Mouse (Mus musculus) megakaryocyte progenitor cell, adult 5-6 weeks (primary cell): ENCODE measurements around the gene Gm20388. TPM values are rescaled to one million over a fixed set of nuclear protein-coding genes. Genes with fewer than 3 reads are reported as not detected.

ENCODE experiments used
- ATAC-seq: replicated peaks from 2 replicates; pipeline ENCODE4 v1.8.0; 2016; ENCODE audit warnings: mild to moderate bottlenecking, moderate TSS enrichment, inconsistent platforms; ENCODE audit not compliant: poor library complexity
- total RNA-seq, 2 experiments: library from RNA; stranded (forward) in 1 of 2; stranded (reverse) in 1 of 2; fragments of 157-497, 149-512 nt in 1 of 2; fragments of 200-1000 nt in 1 of 2; gene quantifications; 2 replicates each; pipeline versions ENCODE4 v1.2.3 to v1.2.4; 2015 to 2017

The Gm20388 gene
- total RNA-seq, 2 experiments from 2014 or later = 18.6 TPM; not detected in 1

DNA sequence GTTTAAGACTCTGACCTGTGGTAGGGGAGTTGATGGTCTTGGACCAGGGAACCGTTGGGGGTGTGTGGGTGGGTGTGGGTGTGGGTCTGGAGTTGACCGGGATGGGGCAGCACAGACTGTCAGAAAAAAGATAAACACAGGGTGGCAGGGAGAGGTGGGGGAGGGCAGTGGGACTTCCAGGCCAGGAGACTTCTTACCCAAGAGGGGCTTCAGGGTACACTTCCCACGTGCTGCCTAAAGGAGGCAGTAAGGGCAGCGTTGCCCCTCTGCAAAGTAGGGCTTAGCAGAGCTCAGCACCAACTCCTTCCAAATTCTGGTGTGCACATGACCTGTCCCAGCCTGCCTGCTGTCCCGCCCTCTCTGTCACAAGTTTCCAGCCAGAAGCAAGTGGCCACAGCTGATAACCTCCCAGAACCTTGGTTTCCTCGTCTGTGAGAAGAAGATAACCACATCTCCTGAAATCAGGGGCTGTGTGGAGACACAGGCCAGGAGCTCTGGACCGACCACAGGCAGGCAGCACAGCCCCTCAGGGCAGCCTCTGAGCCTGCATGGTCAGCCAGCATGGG, 2808.9 kb downstream of the Gm20388 start:
- ATAC-seq = peak; percentile 77

DNA sequence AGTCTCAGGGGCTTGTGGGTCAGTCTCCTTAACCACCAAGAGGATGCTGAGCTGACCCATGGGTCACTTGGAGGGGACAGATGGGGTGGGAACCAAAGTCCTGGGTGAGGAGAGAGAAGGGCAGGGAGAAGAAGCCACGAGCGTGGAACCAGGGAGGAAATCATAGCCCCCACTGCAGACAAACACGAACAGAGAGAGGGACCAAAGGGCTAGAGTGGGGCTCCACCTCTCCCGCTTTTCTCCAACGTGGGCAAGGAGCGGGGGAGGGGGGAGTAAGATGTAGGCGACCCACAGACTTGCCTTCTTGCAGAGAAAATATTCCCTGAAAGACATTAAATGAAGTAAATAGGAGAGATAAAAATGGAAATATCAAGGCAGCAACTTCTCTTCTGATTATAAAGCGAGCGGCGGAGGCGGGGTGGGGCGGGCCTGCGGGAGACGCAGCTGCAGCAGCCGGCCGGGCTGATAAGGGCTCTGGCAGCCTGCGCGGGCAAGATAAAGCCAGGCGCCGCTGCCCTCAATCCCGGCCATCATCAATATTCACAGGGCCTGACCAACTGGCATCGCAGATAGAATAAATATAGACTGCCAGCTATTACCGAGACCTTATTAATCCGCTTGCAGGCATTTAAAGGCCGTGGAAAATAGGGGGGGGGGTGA, 2809.6 kb downstream of the Gm20388 start:
- peak; percentile 64 for ATAC-seq

DNA sequence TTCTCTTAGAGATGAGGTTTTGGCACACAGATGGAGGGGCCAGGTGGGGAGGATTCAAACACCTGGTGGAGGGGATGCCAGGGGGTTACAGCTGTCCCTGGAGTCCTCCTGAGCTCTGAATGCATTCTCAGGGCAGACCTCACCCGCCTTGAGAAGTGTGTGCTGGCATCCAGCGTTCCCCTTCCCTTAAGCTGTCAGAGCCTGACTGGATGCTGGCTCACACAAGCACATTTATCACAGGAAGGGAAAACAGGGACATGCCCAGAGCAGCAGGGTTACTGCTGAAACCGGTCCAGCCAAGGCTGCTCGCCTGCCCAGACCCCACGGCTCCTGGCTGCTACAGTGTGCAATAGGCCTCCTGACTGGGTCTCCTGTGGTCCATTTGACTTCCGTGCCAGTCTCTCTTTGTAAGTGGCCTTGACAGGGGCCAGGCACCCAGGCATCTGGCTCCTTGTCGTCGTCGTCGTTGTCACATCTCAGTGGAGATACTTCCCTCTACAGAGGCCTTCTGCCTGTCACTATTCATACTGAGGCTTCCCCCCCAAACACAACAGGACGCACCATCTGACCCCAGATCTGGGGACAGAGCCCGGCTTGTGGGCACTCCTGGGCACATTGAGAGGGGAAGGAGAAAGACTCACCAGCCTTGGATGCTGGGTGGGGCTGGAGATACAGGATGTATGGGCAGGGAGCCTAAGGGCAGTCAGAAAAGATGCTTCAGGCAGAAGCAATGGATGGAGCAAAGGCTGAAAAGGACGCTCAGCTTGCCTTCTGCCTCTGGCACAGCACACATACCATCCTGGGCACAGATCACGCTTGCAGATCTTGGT, 2810.4 kb downstream of the Gm20388 start:
- 0 out of 2 replicates have a peak, but pooled peaks have one; percentile 2 for ATAC-seq

DNA sequence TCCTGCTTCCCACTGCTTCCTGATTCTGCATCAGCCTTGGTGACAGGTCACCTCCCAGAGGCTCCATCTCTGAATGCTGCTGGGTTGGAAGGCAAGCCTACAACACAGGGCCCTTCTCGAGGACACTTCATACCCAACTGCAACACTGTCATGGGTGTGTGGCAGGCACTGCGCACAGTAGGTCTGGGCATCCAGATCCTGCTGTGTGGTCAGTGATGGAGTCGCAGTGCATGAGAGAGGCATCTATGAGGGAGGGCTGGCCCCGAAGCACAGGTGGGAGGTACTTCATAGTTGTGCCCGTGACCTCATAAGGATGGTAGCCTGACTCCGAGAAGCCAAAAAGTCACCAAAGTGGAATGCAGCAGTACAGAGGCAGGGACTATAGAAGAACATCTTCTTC, 2814.5 kb downstream of the Gm20388 start:
- no peak for ATAC-seq

DNA sequence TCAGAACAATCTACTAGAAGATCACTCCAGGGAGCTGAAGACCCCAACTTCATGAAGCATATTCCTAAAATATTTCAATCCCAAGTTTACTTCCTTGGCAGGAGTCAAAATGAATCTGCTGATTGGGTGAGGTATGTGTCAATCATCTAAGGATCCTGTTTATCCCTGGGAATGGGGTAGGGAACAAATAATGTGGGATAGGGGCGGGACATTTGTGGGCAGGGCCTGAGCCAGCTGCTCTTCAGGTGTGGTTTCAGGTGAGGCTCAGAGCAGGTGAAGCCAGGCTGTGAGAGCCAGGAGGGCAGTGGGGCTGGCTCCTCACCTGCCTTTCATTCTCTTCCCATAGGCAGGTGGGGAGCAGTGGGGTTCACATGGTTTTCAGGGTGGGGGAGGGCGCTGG, 2816.1 kb downstream of the Gm20388 start:
- no peak for ATAC-seq

DNA sequence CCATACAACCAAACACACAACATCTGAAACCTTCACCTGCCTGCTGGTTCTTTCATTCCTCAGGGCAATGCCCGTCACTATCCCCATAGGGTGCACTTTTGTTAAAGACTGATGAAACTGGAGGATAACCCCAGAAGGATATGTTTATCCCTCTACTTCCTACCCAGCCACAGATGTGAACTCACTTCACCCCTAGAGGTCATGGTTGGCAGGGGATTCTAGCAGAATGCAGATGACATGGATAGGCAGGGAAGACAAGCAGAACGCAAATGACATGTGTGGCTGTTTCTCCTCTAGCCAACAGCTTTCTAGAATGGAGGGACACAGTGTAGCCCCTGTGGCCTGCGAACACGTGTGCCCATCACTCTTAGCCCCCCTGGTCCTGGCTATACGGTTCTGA, 2816.8 kb downstream of the Gm20388 start:
- ATAC-seq = peak; percentile 92

DNA sequence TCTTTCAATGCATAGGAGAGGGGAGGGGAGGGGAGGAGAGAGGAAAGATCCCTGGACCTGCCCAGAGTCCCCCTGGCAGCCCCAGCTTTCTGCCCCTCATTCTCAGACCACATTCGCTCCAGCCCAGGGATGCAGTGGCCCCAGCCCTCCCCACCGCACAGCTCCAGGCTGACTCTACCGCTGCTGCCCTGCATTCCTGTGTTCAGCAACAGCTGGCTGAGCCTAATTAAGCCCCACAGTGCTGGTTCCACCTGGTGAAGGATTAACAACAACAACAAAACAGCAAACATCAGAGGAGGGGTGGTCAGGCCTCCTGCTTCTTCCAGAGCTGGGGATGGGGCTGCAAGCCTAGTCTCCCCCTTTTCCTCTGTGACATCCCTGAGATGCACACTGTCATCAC, 2818.0 kb downstream of the Gm20388 start:
- ATAC-seq = no peak

DNA sequence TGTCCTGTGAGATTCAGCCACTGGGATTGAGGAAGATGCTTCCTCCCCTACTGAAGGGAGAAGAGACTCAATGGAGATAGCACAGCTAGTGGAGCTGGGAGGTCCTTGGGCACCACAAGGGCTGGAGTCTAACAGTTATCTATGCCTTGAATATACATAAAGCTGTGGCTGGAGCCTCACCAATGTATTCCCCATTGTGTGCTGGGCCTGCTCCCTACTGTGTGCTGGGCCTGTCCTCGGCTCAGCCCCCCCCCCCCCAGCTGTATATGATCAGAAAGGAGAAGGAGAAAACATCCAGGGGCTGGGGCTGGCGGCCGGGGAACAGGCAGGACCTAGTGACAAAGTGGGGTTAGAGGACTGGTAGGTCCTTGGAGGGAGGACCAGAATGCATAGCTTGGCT, 2824.5 kb downstream of the Gm20388 start:
- no peak for ATAC-seq

DNA sequence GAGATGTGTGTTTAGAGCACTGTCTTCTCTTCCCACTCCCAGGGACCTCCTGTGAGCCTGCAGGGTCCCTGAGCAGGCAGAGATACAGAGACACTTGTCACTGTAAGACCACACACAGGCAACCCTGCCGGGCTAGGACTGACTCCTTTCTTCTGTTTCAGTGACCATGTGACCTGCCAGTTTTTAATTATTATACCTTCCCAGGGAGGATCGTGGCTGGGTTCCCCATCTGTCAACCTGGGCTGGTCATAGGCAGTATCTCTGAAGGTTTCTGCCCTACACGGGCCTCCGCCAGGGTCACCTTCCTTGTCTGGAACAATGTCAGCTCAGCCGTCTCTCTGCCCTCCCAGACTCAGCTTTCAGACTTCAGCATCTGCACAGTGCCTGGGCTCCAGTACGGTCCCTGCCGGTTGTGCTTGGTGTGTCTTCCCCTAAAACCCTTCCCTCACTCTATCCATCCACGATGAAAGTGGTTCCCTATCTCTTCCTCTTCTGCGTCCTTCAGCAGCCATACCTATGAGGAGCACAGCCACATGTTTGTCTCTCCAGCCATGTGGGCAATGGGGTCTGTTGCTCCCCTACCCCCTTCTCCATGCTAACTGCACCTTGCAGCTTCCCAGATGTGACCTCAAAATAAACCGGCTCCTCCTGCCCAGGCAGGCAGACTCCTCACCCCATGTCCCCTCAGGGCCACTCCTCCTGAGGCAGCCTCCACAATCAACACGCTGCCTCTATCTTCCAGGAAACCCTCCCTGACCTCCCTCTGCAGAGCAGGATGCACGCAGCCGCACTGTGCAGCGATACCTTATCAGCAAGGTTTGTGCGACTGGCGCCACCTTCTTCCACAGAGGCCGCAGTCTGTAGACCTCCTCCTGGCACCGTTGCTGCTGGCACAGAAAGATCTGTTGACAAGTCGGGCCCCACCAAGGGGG, 2825.2 kb downstream of the Gm20388 start:
- peak; percentile 80 for ATAC-seq

DNA sequence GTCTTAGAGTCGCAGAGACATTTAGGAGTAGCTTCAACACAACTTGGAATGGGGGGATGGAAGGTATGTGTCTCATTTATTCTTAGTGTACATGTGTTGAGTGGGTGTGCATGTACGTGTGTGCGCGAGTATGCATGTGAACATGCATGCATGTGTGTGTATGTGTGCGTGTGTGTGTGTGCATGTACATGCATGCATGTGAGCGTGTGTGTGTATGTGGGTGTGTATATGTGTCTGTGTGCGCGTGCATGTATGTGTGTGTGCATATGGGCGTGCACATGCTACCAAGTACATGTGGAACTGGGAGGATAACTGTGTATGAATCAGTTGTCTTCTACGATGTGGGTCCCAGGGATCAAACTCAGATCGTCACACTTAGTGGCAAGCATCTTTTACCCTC, 2826.0 kb downstream of the Gm20388 start:
- ATAC-seq = no peak

DNA sequence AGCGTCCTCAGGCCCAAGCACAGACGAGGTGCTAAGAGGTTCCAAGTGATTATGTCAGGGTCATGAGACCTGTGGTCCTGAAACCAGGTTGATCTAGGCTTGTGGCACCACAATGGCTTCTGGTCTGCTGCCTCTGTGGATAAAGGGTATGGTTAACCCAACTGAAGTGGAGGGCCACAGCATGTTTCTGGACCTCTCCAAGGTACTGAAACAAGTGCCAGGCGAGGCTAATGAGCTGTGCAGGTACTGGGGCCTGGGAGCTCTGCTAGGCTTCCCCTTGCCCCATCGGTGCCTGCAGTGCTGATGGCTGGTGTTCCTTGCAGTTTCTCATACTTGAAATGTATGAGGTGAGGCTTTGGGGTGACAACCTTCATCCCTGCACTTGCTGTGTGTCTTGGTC, 2826.4 kb downstream of the Gm20388 start:
- peak; percentile 59 for ATAC-seq

DNA sequence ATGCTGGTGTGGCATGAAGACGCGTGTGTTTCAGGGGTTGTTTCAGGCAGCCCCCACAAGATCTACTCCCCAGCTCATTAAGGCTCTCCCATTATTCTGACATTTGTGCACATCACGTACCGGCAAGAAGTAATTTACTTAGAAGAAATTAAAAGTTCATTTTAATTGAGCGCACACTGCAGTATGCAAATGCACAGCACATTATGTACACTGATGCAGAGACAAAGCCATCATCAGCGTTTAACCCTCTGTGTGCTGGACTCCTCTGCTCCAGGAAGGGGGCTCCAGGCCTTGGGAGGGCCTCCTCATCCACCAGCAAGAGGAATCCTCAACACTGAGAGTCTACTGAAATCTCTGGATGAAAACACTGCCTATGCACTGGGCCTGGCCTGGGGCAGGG, 2827.2 kb downstream of the Gm20388 start:
- no peak for ATAC-seq

DNA sequence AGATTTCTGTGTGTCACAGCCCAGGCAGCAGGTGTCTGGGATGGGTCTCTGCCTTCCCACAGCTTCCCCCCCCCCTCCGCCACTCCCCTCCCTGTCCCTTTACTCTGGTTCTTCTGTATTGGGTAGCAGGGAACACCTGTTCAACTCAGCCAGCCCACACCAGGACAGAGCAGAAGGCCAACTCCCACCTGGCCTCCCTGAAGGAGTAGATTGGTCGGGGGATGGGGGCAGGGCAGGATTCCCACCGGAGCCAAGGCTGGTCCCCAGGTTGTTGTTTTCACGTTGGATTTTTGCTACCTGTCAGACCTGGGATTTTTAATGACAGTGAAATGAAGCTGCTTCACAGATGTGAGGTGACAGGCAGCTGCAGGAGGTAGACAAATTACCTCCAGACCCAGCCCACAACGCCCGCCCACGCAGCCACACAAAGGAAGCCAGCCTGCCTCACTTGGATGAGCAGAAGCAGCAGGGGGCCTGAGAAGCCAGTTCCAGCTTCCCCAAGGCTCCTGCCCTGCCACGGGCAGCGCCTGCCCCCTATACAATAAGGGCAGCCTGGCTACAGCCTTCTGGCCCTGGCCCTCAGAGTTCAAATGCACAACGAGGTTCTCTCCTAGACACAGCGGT, 2828.6 kb downstream of the Gm20388 start:
- ATAC-seq = no peak

DNA sequence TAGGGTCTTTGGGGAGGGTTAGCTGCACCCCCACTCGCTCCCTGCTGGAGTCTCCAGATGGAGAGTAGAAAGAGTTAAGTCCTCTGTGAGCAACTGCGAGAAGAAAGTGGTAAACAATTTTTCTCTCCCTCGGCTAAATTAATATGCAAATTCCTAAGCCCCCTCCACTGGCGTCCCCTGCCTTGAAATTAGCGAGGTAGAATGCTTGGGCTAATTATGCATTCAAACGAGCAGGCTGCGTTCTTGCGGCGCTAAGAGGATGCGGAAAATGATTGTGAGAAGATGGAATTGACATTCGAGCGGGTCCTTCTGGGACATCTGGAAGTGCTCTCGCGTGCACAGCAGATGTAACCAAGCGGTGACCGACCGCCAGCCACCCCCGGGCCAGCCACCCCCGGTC, 2831.8 kb downstream of the Gm20388 start:
- ATAC-seq = no peak

DNA sequence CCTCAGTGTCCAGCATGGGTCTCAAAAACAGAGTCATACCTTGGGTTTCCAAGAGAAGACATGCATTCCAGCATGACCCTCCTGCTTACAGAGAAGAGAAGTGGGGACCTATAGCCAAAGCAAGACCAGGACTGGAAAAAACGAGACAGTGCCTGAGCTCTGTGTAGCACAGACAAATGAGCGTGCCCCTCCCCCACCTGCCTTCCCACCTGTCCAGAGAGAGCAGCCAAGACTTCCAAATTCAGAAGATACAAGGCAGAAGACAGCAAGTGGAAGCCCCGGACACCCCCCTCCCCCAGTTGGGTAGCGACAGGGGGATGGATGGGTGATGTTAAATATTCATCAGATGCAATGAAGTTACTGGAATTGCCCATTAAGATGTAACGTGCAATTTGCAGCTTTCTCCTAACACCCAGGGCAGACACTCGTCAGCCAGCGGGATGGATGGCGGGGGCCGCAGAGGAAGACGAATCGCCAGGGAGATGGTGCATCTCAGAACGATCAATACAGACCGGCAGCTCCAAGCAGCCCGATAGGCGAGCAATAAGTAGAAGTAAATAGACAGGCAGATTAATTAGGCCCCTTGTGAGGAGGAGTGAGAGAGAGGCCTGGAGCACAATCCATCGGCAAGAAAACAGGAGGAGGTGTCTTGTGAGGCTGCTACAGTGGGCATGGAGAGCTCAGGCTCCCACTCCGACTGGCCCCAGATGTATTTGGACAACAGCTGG, 2834.5 kb downstream of the Gm20388 start:
- ATAC-seq = no peak

DNA sequence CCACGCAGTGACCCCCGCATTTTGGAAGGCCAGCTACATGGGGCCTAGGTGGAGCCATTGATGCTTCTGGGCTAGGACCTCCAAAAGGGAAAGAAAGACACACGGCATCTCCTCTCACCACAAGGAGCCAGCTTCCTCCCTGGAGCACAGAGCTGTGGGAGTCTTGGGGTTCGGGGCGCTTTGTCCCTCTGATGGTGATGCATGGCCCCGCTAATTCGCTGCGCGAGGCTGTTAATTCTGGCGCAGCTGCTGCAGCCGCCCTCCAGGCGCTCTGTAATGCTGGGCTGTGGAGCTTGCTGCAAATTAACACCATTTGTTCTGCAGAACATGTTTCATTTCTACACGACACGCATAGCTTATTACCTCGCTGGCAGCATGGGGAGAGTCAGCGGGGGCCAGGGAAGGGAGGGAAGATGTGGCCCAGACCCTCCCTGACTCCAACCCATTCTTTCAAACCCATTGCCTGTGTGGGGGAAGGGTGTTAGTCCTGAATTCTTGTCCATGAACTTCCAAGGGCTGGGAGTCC, 2835.2 kb downstream of the Gm20388 start:
- ATAC-seq = no peak

DNA sequence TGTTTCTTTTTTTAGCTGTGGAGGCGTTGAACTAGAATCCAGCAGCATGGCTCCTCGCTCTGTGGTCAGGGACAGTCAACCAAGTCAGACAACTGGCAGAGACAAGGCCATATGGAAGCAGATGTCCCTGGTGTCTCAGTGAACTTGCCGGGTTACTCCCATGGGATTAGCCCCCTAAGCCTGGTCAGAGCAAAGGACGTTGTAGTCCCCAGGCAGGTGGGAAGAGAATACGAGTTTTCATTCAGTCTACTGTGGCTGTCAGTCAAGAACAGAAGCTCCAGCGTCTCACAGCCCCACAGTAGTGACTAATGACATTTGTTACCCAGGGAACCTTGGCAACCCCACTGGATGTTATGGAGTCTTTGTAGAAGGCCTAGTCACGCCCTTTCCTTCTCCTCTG, 2835.8 kb downstream of the Gm20388 start:
- no peak for ATAC-seq

DNA sequence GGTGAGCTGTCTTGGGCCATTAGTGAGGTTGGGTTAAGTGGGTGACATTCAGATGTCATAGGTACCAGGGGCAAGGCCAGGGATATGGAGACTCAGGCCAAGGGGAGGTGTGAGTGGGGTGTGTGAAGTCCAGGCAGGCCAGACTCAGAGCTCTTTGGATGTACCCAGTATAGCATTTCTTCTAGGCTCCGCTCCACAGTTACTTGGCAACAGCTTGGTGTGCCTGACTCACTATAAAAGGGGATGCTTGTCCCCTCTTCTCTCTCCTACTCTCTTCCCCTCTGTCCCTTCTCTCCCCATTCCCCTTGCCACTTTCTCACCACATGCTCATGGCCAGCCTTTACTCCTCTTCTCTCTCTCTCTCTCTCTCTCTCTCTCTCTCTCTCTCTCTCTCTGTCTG, 2837.2 kb downstream of the Gm20388 start:
- no peak for ATAC-seq

DNA sequence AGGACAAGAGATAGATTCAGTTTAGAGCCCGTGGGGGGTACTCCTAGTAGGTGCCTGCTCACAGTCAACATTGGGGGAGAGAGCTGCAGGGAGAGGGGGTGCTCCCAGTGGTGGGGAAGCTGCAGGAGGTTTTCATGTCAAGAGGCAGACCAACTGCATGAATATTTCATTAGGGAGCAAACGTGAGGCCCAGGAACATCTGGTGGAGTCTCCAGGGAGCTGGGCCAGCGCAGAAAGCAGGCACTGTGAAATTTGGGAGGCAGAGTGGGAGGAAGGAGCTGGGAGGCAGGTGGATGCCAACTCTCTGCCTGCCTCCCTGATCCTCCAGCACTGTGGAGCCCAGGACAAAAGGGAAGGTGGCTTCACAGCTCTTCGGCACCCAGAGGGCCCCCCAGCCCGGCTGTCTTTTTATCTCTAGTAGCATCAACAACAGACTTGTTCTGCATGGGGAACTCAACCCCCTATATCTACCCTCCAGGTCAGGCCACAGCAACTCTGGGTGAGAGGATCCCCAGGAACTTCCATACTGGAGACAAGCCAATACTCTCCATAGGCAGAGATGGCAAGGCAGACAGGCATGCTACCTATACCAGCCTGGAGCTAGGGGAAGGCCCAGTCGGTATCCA, 2838.8 kb downstream of the Gm20388 start:
- ATAC-seq = no peak
